Mouse (Mus musculus): ENCODE measurements around the gene Taco1. TPM values are rescaled to one million over a fixed set of nuclear protein-coding genes. Genes with fewer than 3 reads are reported as not detected.

The Taco1 gene
- polyA plus RNA-seq, 1 experiment from 2014 or later: 8.0 TPM

Other genes with a start within 250 kb of the Taco1 start
- gene Cyb561, start 112.7 kb upstream of the Taco1 start, polyA plus RNA-seq (2015; fragmentation: Nextera tagmentation; extraction: Ambion mirVana): 83.7 and 87.0 TPM in 2 replicates
- 7.0 and 8.2 TPM in 2 replicates for gene Ace, start 98.1 kb upstream of the Taco1 start, polyA plus RNA-seq (2015; fragmentation: Nextera tagmentation; extraction: Ambion mirVana)
- gene Ace3, start 71.4 kb upstream of the Taco1 start, polyA plus RNA-seq (2015; fragmentation: Nextera tagmentation; extraction: Ambion mirVana): 0.09 TPM in 1 of 2 replicates, not detected in the other
- gene Kcnh6, start 57.9 kb upstream of the Taco1 start, polyA plus RNA-seq (2015; fragmentation: Nextera tagmentation; extraction: Ambion mirVana): 1.8 and 2.2 TPM in 2 replicates
- 174 and 187 TPM in 2 replicates for gene Dcaf7, start 29.2 kb upstream of the Taco1 start, polyA plus RNA-seq (2015; fragmentation: Nextera tagmentation; extraction: Ambion mirVana)
- gene Map3k3, start 18.6 kb downstream of the Taco1 start, polyA plus RNA-seq (2015; fragmentation: Nextera tagmentation; extraction: Ambion mirVana): 10.9 and 12.3 TPM in 2 replicates
- not detected in 2 replicates for gene Gm10840, start 94.8 kb downstream of the Taco1 start, polyA plus RNA-seq (2015; fragmentation: Nextera tagmentation; extraction: Ambion mirVana)
- gene Limd2, start 94.8 kb downstream of the Taco1 start, polyA plus RNA-seq (2015; fragmentation: Nextera tagmentation; extraction: Ambion mirVana): 143 and 158 TPM in 2 replicates
- 25.1 and 28.2 TPM in 2 replicates for gene Strada, start 136.1 kb downstream of the Taco1 start, polyA plus RNA-seq (2015; fragmentation: Nextera tagmentation; extraction: Ambion mirVana)
- 115 and 131 TPM in 2 replicates for gene Ccdc47, start 150.3 kb downstream of the Taco1 start, polyA plus RNA-seq (2015; fragmentation: Nextera tagmentation; extraction: Ambion mirVana)
- 92.1 and 95.0 TPM in 2 replicates for gene Ddx42, start 150.9 kb downstream of the Taco1 start, polyA plus RNA-seq (2015; fragmentation: Nextera tagmentation; extraction: Ambion mirVana)
- 34.0 and 38.0 TPM in 2 replicates for gene Ftsj3, start 190.0 kb downstream of the Taco1 start, polyA plus RNA-seq (2015; fragmentation: Nextera tagmentation; extraction: Ambion mirVana)
- gene Psmc5, start 190.1 kb downstream of the Taco1 start, polyA plus RNA-seq (2015; fragmentation: Nextera tagmentation; extraction: Ambion mirVana): 278 and 285 TPM in 2 replicates
- gene Smarcd2, start 206.9 kb downstream of the Taco1 start, polyA plus RNA-seq (2015; fragmentation: Nextera tagmentation; extraction: Ambion mirVana): 7.1 and 7.8 TPM in 2 replicates
- gene Tcam1, start 210.6 kb downstream of the Taco1 start, polyA plus RNA-seq (2015; fragmentation: Nextera tagmentation; extraction: Ambion mirVana): 0.05 and 0.21 TPM in 2 replicates
- gene Gh, start 235.8 kb downstream of the Taco1 start, polyA plus RNA-seq (2015; fragmentation: Nextera tagmentation; extraction: Ambion mirVana): 1.2 TPM in 1 of 2 replicates, not detected in the other
- 0.76 and 0.92 TPM in 2 replicates for gene Cd79b, start 248.7 kb downstream of the Taco1 start, polyA plus RNA-seq (2015; fragmentation: Nextera tagmentation; extraction: Ambion mirVana)

All from midbrain, embryonic 16.5 days (tissue).